Mouse (Mus musculus) kidney, embryonic 14.5 days (tissue): ENCODE data around the gene Dydc2. TPM values are rescaled to one million over a fixed set of nuclear protein-coding genes. Genes with fewer than 3 reads are reported as not detected.
"Not testable (repeated sequence)": the region's sequence is repeated elsewhere in the genome, so short reads cannot be mapped to it uniquely, and the experiment has no call there.

Experiments used
- ATAC-seq: fragments of 200-750 bp; cut with Nextera tagmentation; 2 replicates; pipeline ENCODE4 v1.8.0; 2017; ENCODE audit warnings: moderate number of reproducible peaks, mild to moderate bottlenecking, moderate TSS enrichment, moderate library complexity; ENCODE audit not compliant: low FRiP score, low TSS enrichment
- H3K27ac ChIP-seq: fragments of 300-500 bp; sonication (generic); 2 replicates; pipeline ENCODE4 v1.5.1; 2014; ENCODE audit warnings: low read depth, mild to moderate bottlenecking, low read length, moderate library complexity, mixed read lengths
- H3K27me3 ChIP-seq: fragments of 300-500 bp; sonication (generic); 2 replicates; pipeline ENCODE4 v1.6.1; 2014; ENCODE audit warnings: mild to moderate bottlenecking, low read length; ENCODE audit not compliant: control insufficient read depth, insufficient read depth
- H3K36me3 ChIP-seq: fragments of 300-500 bp; sonication (generic); 2 replicates; pipeline ENCODE4 v1.6.1; 2014; ENCODE audit warnings: low read length, mixed read lengths; ENCODE audit not compliant: control insufficient read depth, insufficient read depth
- H3K4me1 ChIP-seq: fragments of 300-500 bp; sonication (generic); 2 replicates; pipeline ENCODE4 v1.6.1; 2014; ENCODE audit warnings: low read length, mixed read lengths; ENCODE audit not compliant: control insufficient read depth, insufficient read depth
- H3K4me2 ChIP-seq: fragments of 300-500 bp; sonication (generic); replicated peaks from 2 replicates; pipeline ENCODE4 v1.6.1; 2014; ENCODE audit warnings: low read depth, mild to moderate bottlenecking, low read length
- H3K4me3 ChIP-seq: fragments of 300-500 bp; sonication (generic); 2 replicates; pipeline ENCODE4 v1.5.1; 2014; ENCODE audit warnings: mild to moderate bottlenecking, low read length
- H3K9ac ChIP-seq: fragments of 300-500 bp; sonication (generic); 2 replicates; pipeline ENCODE4 v1.6.1; 2014; ENCODE audit warnings: low read depth, mild to moderate bottlenecking, low read length, moderate library complexity
- H3K9me3 ChIP-seq: fragments of 300-500 bp; sonication (generic); 2 replicates; pipeline ENCODE4 v1.6.1; 2016; ENCODE audit warnings: low read length; ENCODE audit not compliant: control insufficient read depth
- WGBS: fragments of 180-500 bp; shearing (Covaris S2); extraction: QIAGEN DNeasy Blood & Tissue Kit; methylation state at CpG from one replicate; pipeline ENCODE4 v1.1.7; 2014; 5-methylcytosine and 5-hydroxymethylcytosine counted together
- polyA plus RNA-seq: library from polyadenylated mRNA; unstranded; fragments of >200 nt; fragmentation: Nextera tagmentation; extraction: Ambion mirVana; gene quantifications from 2 replicates; pipeline ENCODE4 v1.2.1, GENCODE M21; 2014

Dydc2 gene
- polyA plus RNA-seq, 1 experiment from 2014 or later: not detected

- H3K27ac ChIP-seq: no peak overlapping the region
- no peaks in the 10 kb centered on the region for H3K36me3 ChIP-seq
- no peaks in the 10 kb centered on the region for H3K4me1 ChIP-seq
- WGBS: 29% methylated on average over 2 of the region's 2 CpGs
- H3K9me3 ChIP-seq: no peaks in the 10 kb centered on the region
- no peak overlapping the region for H3K9ac ChIP-seq
- no peaks in the 10 kb centered on the region for H3K27me3 ChIP-seq
- no peak for ATAC-seq
- H3K4me3 ChIP-seq: no peak overlapping the region
- H3K4me2 ChIP-seq: no peak overlapping the region
Measured at GRCm38 (mm10) chr14:41065168-41065567, 3.8 kb downstream of the Dydc2 start.

GRCm38 (mm10) chr14:41053190-41053589, 15.8 kb downstream of the Dydc2 start:
- not testable (repeated sequence) for H3K4me3 ChIP-seq, H3K36me3 ChIP-seq, H3K27me3 ChIP-seq, H3K4me1 ChIP-seq, H3K9me3 ChIP-seq, H3K9ac ChIP-seq, ATAC-seq, H3K27ac ChIP-seq, H3K4me2 ChIP-seq
- 72% methylated on average over 3 of the region's 4 CpGs for WGBS

- ATAC-seq: no peak
- H3K9me3 ChIP-seq: no peaks in the 10 kb centered on the region
Measured at GRCm38 (mm10) chr14:41052481-41052880, 16.5 kb downstream of the Dydc2 start.

GRCm38 (mm10) chr14:41050471-41050870, 18.5 kb downstream of the Dydc2 start:
- Histone ChIP-seq H3K27me3 (no peaks in the 10 kb centered on the region), H3K4me1 (no peaks in the 10 kb centered on the region), H3K9ac (no peak overlapping the region), H3K36me3 (no peaks in the 10 kb centered on the region), H3K4me2 (no peak overlapping the region), H3K9me3 (no peaks in the 10 kb centered on the region), H3K27ac (no peak overlapping the region), H3K4me3 (no peak overlapping the region)
- ATAC-seq: no peak
- WGBS: 80% methylated on average over 6 of the region's 6 CpGs

More at GRCm38 (mm10) chr14:41052481-41052880, 16.5 kb downstream of the Dydc2 start:
- Histone ChIP-seq H3K4me1 (no peaks in the 10 kb centered on the region), H3K4me2 (no peak overlapping the region), H3K36me3 (no peaks in the 10 kb centered on the region), H3K9ac (no peak overlapping the region), H3K4me3 (no peak overlapping the region), H3K27ac (no peak overlapping the region), H3K27me3 (no peaks in the 10 kb centered on the region)
- WGBS: 76% methylated on average over 5 of the region's 5 CpGs

GRCm38 (mm10) chr14:41047402-41047801, 21.6 kb downstream of the Dydc2 start:
- no peaks in the 10 kb centered on the region for H3K27me3 ChIP-seq
- H3K9ac ChIP-seq: no peak overlapping the region
- no peak for ATAC-seq
- WGBS: 89% methylated on average over 2 of the region's 2 CpGs
- no peaks in the 10 kb centered on the region for H3K36me3 ChIP-seq
- H3K4me2 ChIP-seq: no peak overlapping the region
- H3K4me3 ChIP-seq: no peak overlapping the region
- no peaks in the 10 kb centered on the region for H3K9me3 ChIP-seq
- H3K27ac ChIP-seq: no peak overlapping the region
- H3K4me1 ChIP-seq: no peaks in the 10 kb centered on the region

- H3K9me3 ChIP-seq: no peaks in the 10 kb centered on the region
- H3K9ac ChIP-seq: no peak overlapping the region
- H3K4me2 ChIP-seq: no peak overlapping the region
- no peak overlapping the region for H3K27ac ChIP-seq
- H3K36me3 ChIP-seq: no peaks in the 10 kb centered on the region
- peak; percentile 48; the same call in 1 of the 2 replicates for ATAC-seq
- H3K4me3 ChIP-seq: no peak overlapping the region
- WGBS: 36% methylated on average over 6 of the region's 6 CpGs
- no peaks in the 10 kb centered on the region for H3K4me1 ChIP-seq
- H3K27me3 ChIP-seq: no peaks in the 10 kb centered on the region
Measured at GRCm38 (mm10) chr14:41035146-41035798, 33.7 kb downstream of the Dydc2 start.

- no peak overlapping the region for H3K27ac ChIP-seq
- no peak overlapping the region; the same call in 1 of the 2 replicates for H3K4me2 ChIP-seq
- no peaks in the 10 kb centered on the region for H3K4me1 ChIP-seq
- no peak overlapping the region for H3K9ac ChIP-seq
- no peaks in the 10 kb centered on the region for H3K27me3 ChIP-seq
- H3K36me3 ChIP-seq: no peaks in the 10 kb centered on the region
- no peaks in the 10 kb centered on the region for H3K9me3 ChIP-seq
- H3K4me3 ChIP-seq: no peak overlapping the region
- peak; percentile 53; the same call in 1 of the 2 replicates for ATAC-seq
- 56% methylated on average over 13 of the region's 13 CpGs for WGBS
Measured at GRCm38 (mm10) chr14:41033135-41034110, 35.6 kb downstream of the Dydc2 start.

GRCm38 (mm10) chr14:41030989-41031513, 38.0 kb downstream of the Dydc2 start:
- no peak overlapping the region for H3K27ac ChIP-seq
- no peak overlapping the region for H3K4me2 ChIP-seq
- H3K27me3 ChIP-seq: no peaks in the 10 kb centered on the region
- no peaks in the 10 kb centered on the region for H3K9me3 ChIP-seq
- no peak overlapping the region for H3K4me3 ChIP-seq
- no peak for ATAC-seq
- H3K4me1 ChIP-seq: no peaks in the 10 kb centered on the region
- whole genome bisulfite sequencing: 70% methylated on average over 6 of the region's 6 CpGs
- H3K36me3 ChIP-seq: no peaks in the 10 kb centered on the region
- H3K9ac ChIP-seq: no peak overlapping the region

GRCm38 (mm10) chr14:41029303-41029702, 39.7 kb downstream of the Dydc2 start:
- H3K4me3 ChIP-seq: no peak overlapping the region
- no peaks in the 10 kb centered on the region for H3K27me3 ChIP-seq
- H3K4me1 ChIP-seq: no peaks in the 10 kb centered on the region
- H3K4me2 ChIP-seq: no peak overlapping the region
- H3K27ac ChIP-seq: no peak overlapping the region
- ATAC-seq: no peak
- WGBS: 71% methylated on average over 4 of the region's 4 CpGs
- H3K9ac ChIP-seq: no peak overlapping the region
- H3K36me3 ChIP-seq: no peaks in the 10 kb centered on the region
- no peaks in the 10 kb centered on the region for H3K9me3 ChIP-seq
